Mouse (Mus musculus) skeletal muscle tissue, adult 2 months (tissue): Measurements from ENCODE around the gene Rngtt.
"Not testable (repeated sequence)": the region's sequence is repeated elsewhere in the genome, so short reads cannot be mapped to it uniquely, and the experiment has no call there.

Source experiments
- DNase-seq: peaks from one replicate; pipeline ENCODE4 v3.0.0-alpha.2; 2012; ENCODE audit warnings: low read depth, low spot score

The Rngtt gene

GRCm38 (mm10) chr4:33441864-33442263 lies 131.8 kb downstream of the Rngtt start:
- DNase-seq: peak; percentile 46

- DNase-seq: no peak
These were observed 136.2 kb downstream of the Rngtt start for GRCm38 (mm10) chr4:33446265-33446664.

GRCm38 (mm10) chr4:33446881-33447280 lies 136.8 kb downstream of the Rngtt start:
- no peak for DNase-seq

- not testable (repeated sequence) for DNase-seq
These were observed 140.2 kb downstream of the Rngtt start for GRCm38 (mm10) chr4:33450356-33450755.

- DNase-seq: no peak
These were observed 149.7 kb downstream of the Rngtt start for GRCm38 (mm10) chr4:33459851-33460250.

GRCm38 (mm10) chr4:33464432-33464831 lies 154.3 kb downstream of the Rngtt start:
- no peak for DNase-seq

GRCm38 (mm10) chr4:33465871-33466270 lies 155.8 kb downstream of the Rngtt start:
- DNase-seq: no peak

- peak; percentile 38 for DNase-seq
These were observed 156.9 kb downstream of the Rngtt start for GRCm38 (mm10) chr4:33466970-33467399.

- DNase-seq: no peak
These were observed 157.5 kb downstream of the Rngtt start for GRCm38 (mm10) chr4:33467627-33468026.

GRCm38 (mm10) chr4:33468151-33468550 lies 158.0 kb downstream of the Rngtt start:
- DNase-seq: no peak

GRCm38 (mm10) chr4:33470671-33471302 lies 160.7 kb downstream of the Rngtt start:
- no peak for DNase-seq

GRCm38 (mm10) chr4:33478011-33478785 lies 168.1 kb downstream of the Rngtt start:
- DNase-seq: no peak

- no peak for DNase-seq
These were observed 171.6 kb downstream of the Rngtt start for GRCm38 (mm10) chr4:33481721-33482120.

GRCm38 (mm10) chr4:33486050-33486449 lies 175.9 kb downstream of the Rngtt start:
- DNase-seq: no peak

GRCm38 (mm10) chr4:33491108-33491507 lies 181.0 kb downstream of the Rngtt start:
- DNase-seq: no peak

GRCm38 (mm10) chr4:33494377-33494776 lies 184.3 kb downstream of the Rngtt start:
- no peak for DNase-seq

GRCm38 (mm10) chr4:33496985-33497384 lies 186.9 kb downstream of the Rngtt start:
- no peak for DNase-seq

GRCm38 (mm10) chr4:33497657-33498056 lies 187.5 kb downstream of the Rngtt start:
- DNase-seq: no peak

GRCm38 (mm10) chr4:33498160-33498874 lies 188.2 kb downstream of the Rngtt start:
- no peak for DNase-seq

- no peak for DNase-seq
These were observed 196.5 kb downstream of the Rngtt start for GRCm38 (mm10) chr4:33506638-33507037.

GRCm38 (mm10) chr4:33510544-33510943 lies 200.4 kb downstream of the Rngtt start:
- DNase-seq: no peak

GRCm38 (mm10) chr4:33513421-33513820 lies 203.3 kb downstream of the Rngtt start:
- no peak for DNase-seq
